Mouse (Mus musculus) adrenal gland, adult (tissue): Measurements from ENCODE around the gene Gtf2h1.
A peak's percentile ranks its signal among the peaks of the same experiment; 100 is the strongest.

Source experiments
- DNase-seq, 2 experiments: peaks; one replicate each; pipeline ENCODE4 v3.0.0; 2022 to 2023; ENCODE audit warnings: low spot score in 1 of 2; ENCODE audit not compliant: inconsistent age in 2 of 2

Gene Gtf2h1

DNA sequence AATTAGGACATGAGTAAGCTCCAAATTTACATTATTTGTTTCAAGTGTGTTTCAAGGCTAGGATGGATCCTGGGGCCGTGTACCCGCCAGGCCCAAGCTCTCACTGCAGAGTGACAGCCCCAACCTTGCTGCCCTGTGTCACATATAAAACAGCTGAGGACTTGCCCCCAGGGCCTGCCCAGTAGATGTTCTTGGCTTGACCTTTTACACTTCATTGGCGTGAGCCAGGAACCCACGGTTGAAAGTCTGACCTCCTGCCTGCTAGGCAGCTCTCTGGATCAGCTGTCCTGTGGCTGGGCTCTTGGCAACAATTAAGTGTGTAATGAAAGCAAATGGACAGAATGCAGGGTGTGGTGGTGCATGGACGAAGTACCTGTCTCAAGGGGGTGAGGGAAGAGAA, 53.4 kb downstream of the Gtf2h1 start:
- peak in 1 of 2 experiments; percentile 54 for DNase-seq

- DNase-seq: no peak
Observed at GRCm38 (mm10) chr7:46851026-46851425, 55.1 kb downstream of the Gtf2h1 start.

GRCm38 (mm10) chr7:46852666-46853065, 56.8 kb downstream of the Gtf2h1 start:
- no peak for DNase-seq

- no peak for DNase-seq
Observed at GRCm38 (mm10) chr7:46853365-46853764, 57.5 kb downstream of the Gtf2h1 start.

- DNase-seq: no peak
Observed at GRCm38 (mm10) chr7:46855866-46856560, 60.1 kb downstream of the Gtf2h1 start.

GRCm38 (mm10) chr7:46857436-46857835, 61.5 kb downstream of the Gtf2h1 start:
- no peak for DNase-seq

DNA sequence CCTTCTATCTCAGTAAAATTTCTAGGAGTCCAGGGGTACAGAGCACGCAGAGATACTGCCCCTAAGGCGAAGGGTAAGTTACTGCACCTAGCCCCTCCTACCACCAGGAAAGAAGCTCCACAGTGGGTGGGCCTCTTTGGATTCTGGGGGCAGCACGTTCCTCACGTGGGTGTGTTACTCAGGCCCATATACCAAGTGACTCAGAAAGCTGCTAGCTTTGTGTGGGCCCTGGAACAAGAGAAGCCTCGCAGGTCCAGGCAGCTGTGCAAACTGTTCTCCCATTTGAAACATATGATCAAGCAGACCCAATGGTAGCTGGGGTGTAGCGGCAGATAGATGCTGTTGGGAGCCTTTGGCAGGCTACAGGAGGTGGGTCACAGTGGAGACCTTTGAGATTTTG, 63.1 kb downstream of the Gtf2h1 start:
- no peak for DNase-seq

- DNase-seq: no peak
Observed at GRCm38 (mm10) chr7:46860996-46861395, 65.1 kb downstream of the Gtf2h1 start, which contains the start of gene Ldhc. TSS of gene Ldhc (plus strand) at chr7:46861203.

- DNase-seq: no peak
Observed at GRCm38 (mm10) chr7:46871988-46872387, 76.1 kb downstream of the Gtf2h1 start.
